Mouse (Mus musculus): ENCODE measurements around the gene Tspan4. TPM values are rescaled to one million over a fixed set of nuclear protein-coding genes. Genes with fewer than 3 reads are reported as not detected.
"Not testable (repeated sequence)": the region's sequence is repeated elsewhere in the genome, so short reads cannot be mapped to it uniquely, and the experiment has no call there.

Gene Tspan4
- polyA plus RNA-seq, 1 experiment: 15.5 TPM

DNA sequence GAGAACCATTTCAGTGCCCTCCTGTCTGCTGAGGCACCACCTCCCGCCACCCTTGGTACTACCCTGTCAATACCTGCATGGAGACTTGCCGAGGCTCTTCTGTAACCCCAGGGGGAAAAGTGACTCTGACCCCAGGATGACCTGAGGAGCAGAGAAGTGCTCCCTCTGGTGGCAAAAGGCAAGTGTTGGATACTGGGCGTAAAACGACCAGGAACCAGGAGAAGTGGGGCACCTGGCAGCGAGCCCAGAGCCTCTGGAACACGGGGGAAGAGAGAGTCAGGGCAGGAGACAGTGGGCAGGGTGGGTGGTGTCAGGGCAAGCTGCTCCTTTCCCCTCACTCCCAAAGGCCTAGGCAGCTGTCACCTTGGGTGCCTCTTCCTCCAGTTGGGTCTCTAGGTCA lies 34.4 kb upstream of the Tspan4 start:
- no peak overlapping the region for H3K27ac ChIP-seq (ENCODE audit: control insufficient read depth, insufficient read depth, low read depth, low read length)
- no peaks in the 10 kb centered on the region for H3K36me3 ChIP-seq (ENCODE audit: control insufficient read depth, insufficient read depth, low read length)
- no peak overlapping the region for H3K4me3 ChIP-seq (ENCODE audit: control insufficient read depth, low read depth, low read length)
- peaks cover 12% of the 10 kb centered on the region for H3K4me1 ChIP-seq (ENCODE audit: control insufficient read depth, insufficient read depth, low read length)
- TF ChIP-seq POLR2A (IDR thresholded peaks at IDR 0.05; ENCODE audit: control insufficient read depth, low read depth, low read length) (no peak), CTCF (IDR thresholded peaks at IDR 0.05; ENCODE audit: control insufficient read depth, insufficient read depth, insufficient replicate concordance, low read depth, low read length) (peak; percentile 50; the same call in 1 of the 2 replicates)
- no peaks in the 10 kb centered on the region for H3K27me3 ChIP-seq (ENCODE audit: control insufficient read depth, insufficient read depth, low read length)

- Histone ChIP-seq H3K4me3 (ENCODE audit: control insufficient read depth, low read depth, low read length) (no peak overlapping the region), H3K27ac (ENCODE audit: control insufficient read depth, insufficient read depth, low read depth, low read length) (no peak overlapping the region)
Observed at GRCm38 (mm10) chr7:141441460-141441859, 33.6 kb upstream of the Tspan4 start.

GRCm38 (mm10) chr7:141442199-141442598 lies 32.8 kb upstream of the Tspan4 start:
- Histone ChIP-seq H3K4me3 (ENCODE audit: control insufficient read depth, low read depth, low read length) (no peak overlapping the region), H3K27me3 (ENCODE audit: control insufficient read depth, insufficient read depth, low read length) (no peaks in the 10 kb centered on the region), H3K36me3 (ENCODE audit: control insufficient read depth, insufficient read depth, low read length) (no peaks in the 10 kb centered on the region), H3K27ac (ENCODE audit: control insufficient read depth, insufficient read depth, low read depth, low read length) (no peak overlapping the region), H3K4me1 (ENCODE audit: control insufficient read depth, insufficient read depth, low read length) (peaks cover 12% of the 10 kb centered on the region)
- no peak for TF ChIP-seq POLR2A (IDR thresholded peaks at IDR 0.05; ENCODE audit: control insufficient read depth, low read depth, low read length)
- no peak for TF ChIP-seq CTCF (IDR thresholded peaks at IDR 0.05; ENCODE audit: control insufficient read depth, insufficient read depth, insufficient replicate concordance, low read depth, low read length)

More at GRCm38 (mm10) chr7:141441460-141441859, 33.6 kb upstream of the Tspan4 start:
- Histone ChIP-seq H3K4me1 (ENCODE audit: control insufficient read depth, insufficient read depth, low read length) (peaks cover 12% of the 10 kb centered on the region), H3K27me3 (ENCODE audit: control insufficient read depth, insufficient read depth, low read length) (no peaks in the 10 kb centered on the region), H3K36me3 (ENCODE audit: control insufficient read depth, insufficient read depth, low read length) (no peaks in the 10 kb centered on the region)
- TF ChIP-seq POLR2A (IDR thresholded peaks at IDR 0.05; ENCODE audit: control insufficient read depth, low read depth, low read length) (no peak), CTCF (IDR thresholded peaks at IDR 0.05; ENCODE audit: control insufficient read depth, insufficient read depth, insufficient replicate concordance, low read depth, low read length) (no peak)

- H3K4me1 ChIP-seq (ENCODE audit: control insufficient read depth, insufficient read depth, low read length): peaks cover 9% of the 10 kb centered on the region
Observed at GRCm38 (mm10) chr7:141443081-141443821, 31.8 kb upstream of the Tspan4 start.

DNA sequence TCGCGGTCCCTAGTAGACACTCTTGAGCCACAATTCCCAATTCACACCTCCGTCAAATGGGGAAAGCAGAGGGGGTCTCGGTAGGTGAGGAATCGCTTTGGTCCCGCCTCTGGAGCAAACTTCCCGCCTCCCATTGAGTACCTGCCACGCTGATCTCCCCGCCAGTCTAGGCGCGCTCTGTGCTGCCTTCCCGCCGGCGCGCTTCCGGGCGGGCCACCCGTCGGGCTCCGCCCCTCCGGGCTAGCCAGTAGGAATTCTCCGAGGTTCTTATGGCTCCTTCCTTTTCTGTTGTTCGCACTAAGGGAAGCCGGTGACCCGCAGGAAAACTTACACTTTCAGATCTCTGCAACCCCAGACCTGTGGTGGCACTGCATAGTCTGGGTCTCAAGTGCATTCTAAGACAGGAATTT lies 31.2 kb upstream of the Tspan4 start, which contains the start of gene Pidd1:
TSS of gene Pidd1 (minus strand) at position 198 of the 410 bp plus-strand sequence.
- H3K36me3 ChIP-seq (ENCODE audit: control insufficient read depth, insufficient read depth, low read length): no peaks in the 10 kb centered on the region
- peak within 1 kb of the TSS; percentile 44 for H3K4me3 ChIP-seq (ENCODE audit: control insufficient read depth, low read depth, low read length)
- no peaks in the 10 kb centered on the region for H3K27me3 ChIP-seq (ENCODE audit: control insufficient read depth, insufficient read depth, low read length)
- TF ChIP-seq POLR2A (IDR thresholded peaks at IDR 0.05; ENCODE audit: control insufficient read depth, low read depth, low read length) (no peak), CTCF (IDR thresholded peaks at IDR 0.05; ENCODE audit: control insufficient read depth, insufficient read depth, insufficient replicate concordance, low read depth, low read length) (no peak)
- no peak within 1 kb of the TSS for H3K27ac ChIP-seq (ENCODE audit: control insufficient read depth, insufficient read depth, low read depth, low read length)
- H3K4me1 ChIP-seq (ENCODE audit: control insufficient read depth, insufficient read depth, low read length): peaks cover 12% of the 10 kb centered on the region

More at GRCm38 (mm10) chr7:141443081-141443821, 31.8 kb upstream of the Tspan4 start:
- TF ChIP-seq CTCF (IDR thresholded peaks at IDR 0.05; ENCODE audit: control insufficient read depth, insufficient read depth, insufficient replicate concordance, low read depth, low read length): no peak
- TF ChIP-seq POLR2A (IDR thresholded peaks at IDR 0.05; ENCODE audit: control insufficient read depth, low read depth, low read length): no peak
- Histone ChIP-seq H3K27ac (ENCODE audit: control insufficient read depth, insufficient read depth, low read depth, low read length) (no peak overlapping the region), H3K27me3 (ENCODE audit: control insufficient read depth, insufficient read depth, low read length) (no peaks in the 10 kb centered on the region), H3K4me3 (ENCODE audit: control insufficient read depth, low read depth, low read length) (peak overlapping the region; percentile 44), H3K36me3 (ENCODE audit: control insufficient read depth, insufficient read depth, low read length) (no peaks in the 10 kb centered on the region)

DNA sequence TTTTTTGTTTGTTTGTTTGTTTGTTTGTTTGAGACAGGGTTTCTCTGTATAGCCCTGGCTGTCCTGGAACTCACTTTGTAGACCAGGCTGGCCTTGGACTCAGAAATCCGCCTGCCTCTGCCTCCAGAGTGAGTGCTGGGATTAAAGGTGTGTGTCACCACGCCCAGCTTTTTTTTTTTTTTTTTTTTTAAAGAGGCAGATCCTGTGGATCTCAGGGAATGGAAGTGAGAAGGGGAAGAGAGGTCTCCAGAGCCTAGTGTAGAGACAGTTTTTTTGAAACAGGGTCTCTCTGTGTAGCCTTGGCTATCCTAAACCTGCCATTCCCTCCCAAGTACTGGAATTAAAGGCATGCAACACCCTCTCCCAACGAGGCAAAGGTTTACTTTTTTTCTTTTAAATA lies 28.7 kb upstream of the Tspan4 start:
- H3K27ac ChIP-seq (ENCODE audit: control insufficient read depth, insufficient read depth, low read depth, low read length); H3K4me3 ChIP-seq (ENCODE audit: control insufficient read depth, low read depth, low read length); H3K27me3 ChIP-seq (ENCODE audit: control insufficient read depth, insufficient read depth, low read length); H3K36me3 ChIP-seq (ENCODE audit: control insufficient read depth, insufficient read depth, low read length): not testable (repeated sequence)
- peaks cover 12% of the 10 kb centered on the region for H3K4me1 ChIP-seq (ENCODE audit: control insufficient read depth, insufficient read depth, low read length)

DNA sequence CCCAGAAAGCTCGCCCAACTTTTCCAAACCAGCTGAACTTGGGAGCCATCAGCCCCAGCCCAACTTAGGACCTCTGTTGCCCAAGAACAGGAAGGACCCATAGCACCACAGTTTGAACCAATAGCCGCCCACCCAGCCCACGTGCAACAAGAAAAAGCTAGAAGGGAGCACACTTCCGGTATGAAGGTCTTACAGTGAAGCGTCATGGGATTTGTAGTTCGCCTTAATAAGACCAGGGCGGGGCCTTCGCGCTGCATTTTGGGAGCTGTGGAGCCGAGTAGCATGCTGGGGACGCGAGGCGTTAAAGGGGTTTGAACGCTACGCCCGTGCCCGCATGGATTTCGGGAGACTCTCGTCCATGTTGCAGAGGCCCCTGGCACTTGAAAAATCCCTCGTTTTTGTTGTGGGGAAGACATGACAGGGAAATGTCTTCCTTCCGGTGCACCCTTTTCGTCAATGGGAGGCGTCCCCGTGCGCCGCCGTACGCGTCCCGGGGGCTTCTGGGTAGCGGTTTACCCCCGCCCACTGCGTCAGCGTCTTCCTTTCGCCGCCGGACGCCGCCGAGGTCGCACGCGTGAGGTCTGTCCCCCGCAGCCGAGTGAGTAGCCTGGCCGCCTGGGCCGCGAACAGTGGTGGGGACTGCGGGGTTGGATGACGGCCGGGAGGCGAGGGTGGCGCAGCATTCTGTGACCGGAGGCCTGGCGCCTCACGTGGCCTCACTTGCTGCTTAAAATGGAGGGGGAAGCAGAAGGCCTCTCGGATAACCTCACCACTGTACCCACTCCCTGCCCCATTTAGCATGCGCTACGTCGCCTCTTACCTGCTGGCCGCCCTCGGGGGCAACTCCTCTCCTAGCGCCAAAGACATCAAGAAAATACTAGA lies 27.7 kb upstream of the Tspan4 start, which contains the start of gene Rplp2:
TSS of gene Rplp2 (plus strand) at position 261 of the 882 bp plus-strand sequence.
- TF ChIP-seq POLR2A (IDR thresholded peaks at IDR 0.05; ENCODE audit: control insufficient read depth, low read depth, low read length) (peak; percentile 95), CTCF (IDR thresholded peaks at IDR 0.05; ENCODE audit: control insufficient read depth, insufficient read depth, insufficient replicate concordance, low read depth, low read length) (no peak)
- Histone ChIP-seq H3K27ac (ENCODE audit: control insufficient read depth, insufficient read depth, low read depth, low read length) (peak within 1 kb of the TSS; percentile 92), H3K36me3 (ENCODE audit: control insufficient read depth, insufficient read depth, low read length) (no peaks in the 10 kb centered on the region), H3K4me1 (ENCODE audit: control insufficient read depth, insufficient read depth, low read length) (peaks cover 12% of the 10 kb centered on the region), H3K27me3 (ENCODE audit: control insufficient read depth, insufficient read depth, low read length) (no peaks in the 10 kb centered on the region), H3K4me3 (ENCODE audit: control insufficient read depth, low read depth, low read length) (peak within 1 kb of the TSS; percentile 93)

Measured in testis, adult 2 months (tissue).